Comparison of ENCODE assay signal across 27 mouse cellular contexts in the genomic region with DNA sequence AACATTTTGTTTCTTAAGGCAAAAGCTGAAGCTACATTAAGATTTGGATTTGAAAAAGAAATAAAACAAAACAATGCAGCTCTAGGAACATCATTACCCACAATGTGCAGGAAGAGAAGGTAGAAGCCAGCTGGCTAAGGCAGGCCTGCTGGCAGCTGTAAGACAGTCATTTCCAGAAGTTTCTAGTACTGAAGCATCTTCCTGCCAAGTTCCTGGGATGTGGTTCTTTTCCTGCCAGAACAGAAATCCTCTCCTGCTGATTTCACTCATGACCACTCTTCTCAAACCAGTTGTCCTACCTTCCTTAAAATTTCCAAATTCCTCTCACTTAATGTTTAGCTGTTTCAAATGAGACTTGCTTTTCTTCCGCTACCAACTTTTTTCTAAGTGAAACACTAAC. TPM values are rescaled to one million over a fixed set of nuclear protein-coding genes. Genes with fewer than 3 reads are reported as not detected.
DNase-seq lines count a peak whose midpoint lies in the region; ATAC-seq and TF ChIP-seq lines count a peak whose summit lies in the region.
"Had no signal": no experiment of that assay in that cellular context is flagged by ENCODE, and none has a peak within 500 bp of the region (broad histone marks: within the 10 kb centered on the region; RNA-seq: fewer than 3 reads in every experiment).

No protein-coding gene starts in this region.

- no peak for TF ChIP-seq EP300 in lung, postnatal 0 days (IDR thresholded peaks at IDR 0.05)

- no peak overlapping the region for H3K9ac ChIP-seq in lung, postnatal 0 days (replicated peaks; ENCODE audit: low read depth)
- H3K9ac ChIP-seq in forebrain, embryonic 14.5 days (ENCODE audit: low read length): no peak overlapping the region
- H3K9ac ChIP-seq: embryonic facial prominence, embryonic 13.5 days; lung, embryonic 15.5 days; neural tube, embryonic 13.5 days had no signal

- DNase-seq in cerebellum, postnatal 10 days: peak; percentile 57 to 70
- no peak for DNase-seq in cerebellum, adult 18-20 months
- DNase-seq in heart, adult 8-10 months (ENCODE audit: low spot score): peak; percentile 14
- DNase-seq in heart, postnatal 36 days: no peak
- DNase-seq in lung, postnatal 0 days (ENCODE audit: low spot score): peak; percentile 10
- no peak for DNase-seq in lung, postnatal 4 days
- no peak for DNase-seq in forebrain, embryonic 14.5 days (ENCODE audit: low spot score)
- DNase-seq: adrenal gland, adult 2 months; cerebellum, adult 11-12 months; kidney, adult 8-10 months; kidney, postnatal 25 days; layer of hippocampus, adult 9-11 months; liver; right cerebral cortex, postnatal 14 days; thymus, postnatal 14 days had no signal

- H3K9me3 ChIP-seq in lung, postnatal 0 days (ENCODE audit: low read length): no peaks in the 10 kb centered on the region
- no peaks in the 10 kb centered on the region for H3K9me3 ChIP-seq in forebrain, embryonic 14.5 days (replicated peaks; ENCODE audit: control insufficient read depth, low read length)
- H3K9me3 ChIP-seq: embryonic facial prominence, embryonic 13.5 days; lung, embryonic 15.5 days; neural tube, embryonic 13.5 days had no signal

- WGBS in lung, postnatal 0 days: 79% methylated on average over 1 of the region's 1 CpGs
- 93% methylated on average over 1 of the region's 1 CpGs for WGBS in forebrain, embryonic 14.5 days

- no peaks in the 10 kb centered on the region for H3K27me3 ChIP-seq in lung, postnatal 0 days (replicated peaks; ENCODE audit: insufficient read depth, low read length)
- H3K27me3 ChIP-seq in forebrain, embryonic 14.5 days (replicated peaks; ENCODE audit: control insufficient read depth, insufficient read depth, low read length): no peaks in the 10 kb centered on the region
- H3K27me3 ChIP-seq: embryonic facial prominence, embryonic 13.5 days; lung, embryonic 15.5 days; neural tube, embryonic 13.5 days had no signal

- H3K36me3 ChIP-seq in lung, postnatal 0 days (ENCODE audit: insufficient read depth, low read length): no peaks in the 10 kb centered on the region
- H3K36me3 ChIP-seq in forebrain, embryonic 14.5 days (ENCODE audit: control insufficient read depth, insufficient read depth, low read length): no peaks in the 10 kb centered on the region
- H3K36me3 ChIP-seq: embryonic facial prominence, embryonic 13.5 days; hindbrain, embryonic 10.5 days; lung, embryonic 15.5 days; midbrain, embryonic 10.5 days; neural tube, embryonic 13.5 days had no signal

- no peak overlapping the region for H3K4me2 ChIP-seq in lung, postnatal 0 days (replicated peaks; ENCODE audit: low read depth, low read length)
- H3K4me2 ChIP-seq in forebrain, embryonic 14.5 days (ENCODE audit: low read length): no peak overlapping the region
- H3K4me2 ChIP-seq: embryonic facial prominence, embryonic 13.5 days; lung, embryonic 15.5 days; neural tube, embryonic 13.5 days had no signal

- no peak for ATAC-seq in lung, postnatal 0 days
- no peak for ATAC-seq in granulocyte monocyte progenitor cell, adult 5-6 weeks (replicated peaks; ENCODE audit: poor library complexity, severe bottlenecking)
- no peak for ATAC-seq in forebrain, embryonic 14.5 days
- ATAC-seq: inflammation-experienced regulatory T-cells, adult 6 months had no signal

- no peak for TF ChIP-seq CTCF in lung, postnatal 0 days (IDR thresholded peaks at IDR 0.05)

- no peaks in the 10 kb centered on the region for H3K4me1 ChIP-seq in lung, postnatal 0 days (ENCODE audit: insufficient read depth, low read depth, low read length)
- H3K4me1 ChIP-seq in forebrain, embryonic 14.5 days (ENCODE audit: control insufficient read depth, insufficient read depth, low read length): no peaks in the 10 kb centered on the region
- H3K4me1 ChIP-seq: embryonic facial prominence, embryonic 13.5 days; hindbrain, embryonic 10.5 days; lung, embryonic 15.5 days; midbrain, embryonic 10.5 days; neural tube, embryonic 13.5 days had no signal

- no peak overlapping the region for H3K4me3 ChIP-seq in lung, postnatal 0 days (ENCODE audit: low read depth, low read length)
- H3K4me3 ChIP-seq in forebrain, embryonic 14.5 days (ENCODE audit: low read depth, low read length): no peak overlapping the region
- H3K4me3 ChIP-seq: embryonic facial prominence, embryonic 13.5 days; hindbrain, embryonic 10.5 days; lung, embryonic 15.5 days; midbrain, embryonic 10.5 days; neural tube, embryonic 13.5 days had no signal

- H3K27ac ChIP-seq in lung, postnatal 0 days (ENCODE audit: low read length): no peak overlapping the region
- H3K27ac ChIP-seq in forebrain, embryonic 14.5 days (ENCODE audit: low read depth, low read length): no peak overlapping the region
- H3K27ac ChIP-seq: embryonic facial prominence, embryonic 13.5 days; hindbrain, embryonic 10.5 days; lung, embryonic 15.5 days; midbrain, embryonic 10.5 days; neural tube, embryonic 13.5 days had no signal

- intact Hi-C loops in heart, postnatal 36 days (cut with DNase I): no loop called here

RNA-seq across cellular contexts. Expression of gene Olfr986, which starts 14.3 kb away (rescaled TPM):
- total RNA-seq in heart, adult 8-10 months (2022): not detected
- not detected for total RNA-seq in heart, postnatal 36 days (2021)
- not detected in 2 replicates for polyA plus RNA-seq in lung, postnatal 0 days (2015; fragmentation: Nextera tagmentation; extraction: Ambion mirVana)
- total RNA-seq in granulocyte monocyte progenitor cell, adult 5-6 weeks (2014; fragmentation: Nextera tagmentation): not detected in 2 replicates
- not detected in 2 replicates for total RNA-seq in granulocyte monocyte progenitor cell, adult 5-6 weeks (2017)
- polyA plus RNA-seq in forebrain, embryonic 14.5 days (2014; fragmentation: Nextera tagmentation; extraction: Ambion mirVana): not detected in 2 replicates
- total RNA-seq: adrenal gland, adult 2 months; left cerebral cortex, postnatal 10 days; MEL had no signal
- polyA plus RNA-seq: adrenal gland, adult 2 months; cortical plate, adult 2 months; embryonic facial prominence, embryonic 13.5 days; frontal cortex, adult 2 months; hindbrain, embryonic 10.5 days; inflammation-experienced regulatory T-cells, adult 6 months; lung, embryonic 15.5 days; midbrain, embryonic 10.5 days; neural tube, embryonic 13.5 days; stomach, embryonic 16.5 days had no signal

RNA-seq across cellular contexts. Expression of gene Tmem225, which starts 18.5 kb away (rescaled TPM):
- not detected for total RNA-seq in heart, adult 8-10 months (2022)
- not detected for total RNA-seq in heart, postnatal 36 days (2021)
- not detected in 2 replicates for polyA plus RNA-seq in lung, postnatal 0 days (2015; fragmentation: Nextera tagmentation; extraction: Ambion mirVana)
- not detected in 2 replicates for total RNA-seq in granulocyte monocyte progenitor cell, adult 5-6 weeks (2014; fragmentation: Nextera tagmentation)
- not detected in 2 replicates for total RNA-seq in granulocyte monocyte progenitor cell, adult 5-6 weeks (2017)
- not detected in 2 replicates for polyA plus RNA-seq in forebrain, embryonic 14.5 days (2014; fragmentation: Nextera tagmentation; extraction: Ambion mirVana)
- total RNA-seq: adrenal gland, adult 2 months; left cerebral cortex, postnatal 10 days; MEL had no signal
- polyA plus RNA-seq: adrenal gland, adult 2 months; cortical plate, adult 2 months; embryonic facial prominence, embryonic 13.5 days; frontal cortex, adult 2 months; hindbrain, embryonic 10.5 days; inflammation-experienced regulatory T-cells, adult 6 months; lung, embryonic 15.5 days; midbrain, embryonic 10.5 days; neural tube, embryonic 13.5 days; stomach, embryonic 16.5 days had no signal

RNA-seq across cellular contexts. Expression of gene Zfp202, which starts 25.7 kb away (rescaled TPM):
- total RNA-seq in heart, adult 8-10 months (2022): 1 to 10 TPM; 2.4 to 3.1 (median 2.6) TPM
- total RNA-seq in heart, postnatal 36 days (2021): 1 to 10 TPM; 2.5 to 3.0 TPM
- 1.3 and 1.7 TPM in 2 replicates for polyA plus RNA-seq in lung, postnatal 0 days (2015; fragmentation: Nextera tagmentation; extraction: Ambion mirVana)
- 4.1 and 4.8 TPM in 2 replicates for total RNA-seq in granulocyte monocyte progenitor cell, adult 5-6 weeks (2014; fragmentation: Nextera tagmentation)
- 4.4 and 4.5 TPM in 2 replicates for total RNA-seq in granulocyte monocyte progenitor cell, adult 5-6 weeks (2017)
- polyA plus RNA-seq in forebrain, embryonic 14.5 days (2014; fragmentation: Nextera tagmentation; extraction: Ambion mirVana): 8.5 and 12.0 TPM in 2 replicates

RNA-seq across cellular contexts. Expression of gene Olfr985, which starts 36.5 kb away (rescaled TPM):
- not detected for total RNA-seq in heart, adult 8-10 months (2022)
- total RNA-seq in heart, postnatal 36 days (2021): not detected
- polyA plus RNA-seq in lung, postnatal 0 days (2015; fragmentation: Nextera tagmentation; extraction: Ambion mirVana): not detected in 2 replicates
- total RNA-seq in granulocyte monocyte progenitor cell, adult 5-6 weeks (2014; fragmentation: Nextera tagmentation): not detected in 2 replicates
- total RNA-seq in granulocyte monocyte progenitor cell, adult 5-6 weeks (2017): not detected in 2 replicates
- not detected in 2 replicates for polyA plus RNA-seq in forebrain, embryonic 14.5 days (2014; fragmentation: Nextera tagmentation; extraction: Ambion mirVana)
- total RNA-seq: adrenal gland, adult 2 months; left cerebral cortex, postnatal 10 days; MEL had no signal
- polyA plus RNA-seq: adrenal gland, adult 2 months; cortical plate, adult 2 months; embryonic facial prominence, embryonic 13.5 days; hindbrain, embryonic 10.5 days; inflammation-experienced regulatory T-cells, adult 6 months; lung, embryonic 15.5 days; midbrain, embryonic 10.5 days; neural tube, embryonic 13.5 days; stomach, embryonic 16.5 days had no signal

RNA-seq across cellular contexts. Expression of gene Olfr984, which starts 52.4 kb away (rescaled TPM):
- not detected for total RNA-seq in heart, adult 8-10 months (2022)
- not detected for total RNA-seq in heart, postnatal 36 days (2021)
- polyA plus RNA-seq in lung, postnatal 0 days (2015; fragmentation: Nextera tagmentation; extraction: Ambion mirVana): not detected in 2 replicates
- not detected in 2 replicates for total RNA-seq in granulocyte monocyte progenitor cell, adult 5-6 weeks (2014; fragmentation: Nextera tagmentation)
- not detected in 2 replicates for total RNA-seq in granulocyte monocyte progenitor cell, adult 5-6 weeks (2017)
- polyA plus RNA-seq in forebrain, embryonic 14.5 days (2014; fragmentation: Nextera tagmentation; extraction: Ambion mirVana): not detected in 2 replicates
- total RNA-seq: adrenal gland, adult 2 months; left cerebral cortex, postnatal 10 days; MEL had no signal
- polyA plus RNA-seq: adrenal gland, adult 2 months; cortical plate, adult 2 months; embryonic facial prominence, embryonic 13.5 days; frontal cortex, adult 2 months; hindbrain, embryonic 10.5 days; inflammation-experienced regulatory T-cells, adult 6 months; lung, embryonic 15.5 days; midbrain, embryonic 10.5 days; neural tube, embryonic 13.5 days; stomach, embryonic 16.5 days had no signal

Comparison
In these comparisons a context has a peak if more than half of its experiments do, and no peak if none do; other contexts are left out.
1. DNase-seq: peak in cerebellum, postnatal 10 days (2 of 2), heart, adult 8-10 months (single experiment) and lung, postnatal 0 days (single experiment); none in cerebellum, adult 18-20 months (0 of 2), heart, postnatal 36 days (0 of 2), lung, postnatal 4 days (0 of 2) and forebrain, embryonic 14.5 days (single experiment).